Mouse (Mus musculus): ENCODE data around the gene Lrp1. TPM values are rescaled to one million over a fixed set of nuclear protein-coding genes. Genes with fewer than 3 reads are reported as not detected.

The Lrp1 gene
- polyA plus RNA-seq, 1 experiment from 2014 or later = 42.6 TPM

GRCm38 (mm10) chr10:127591514-127591913 lies 29.4 kb downstream of the Lrp1 start:
- peaks cover 13% of the 10 kb centered on the region for H3K4me1 ChIP-seq (replicated peaks; ENCODE audit: insufficient read depth, low read length)
- peaks cover 30% of the 10 kb centered on the region; the same call in 1 of the 2 replicates for H3K36me3 ChIP-seq (ENCODE audit: insufficient read depth, low read length)
- ATAC-seq (replicated peaks; ENCODE audit: low FRiP score, low read depth) = 0 out of 2 replicates have a peak, but pooled peaks have one; percentile 10
- DNase-seq (ENCODE audit: low spot score) = no peak
- no peaks in the 10 kb centered on the region for H3K9me3 ChIP-seq (replicated peaks; ENCODE audit: low read length)
- 0 out of 2 replicates have a peak overlapping the region, but pooled peaks have one; percentile 1 for H3K27ac ChIP-seq
- TF ChIP-seq CTCF (IDR thresholded peaks at IDR 0.05; ENCODE audit: low read depth) = no peak
- no peaks in the 10 kb centered on the region for H3K27me3 ChIP-seq (ENCODE audit: insufficient read depth, low read length)
- H3K9ac ChIP-seq (ENCODE audit: low read depth, low read length) = no peak overlapping the region
- H3K4me3 ChIP-seq (replicated peaks; ENCODE audit: low read depth, low read length) = no peak overlapping the region
- WGBS = 37% methylated on average over 7 of the region's 7 CpGs
- no peak overlapping the region for H3K4me2 ChIP-seq (ENCODE audit: low read length)

GRCm38 (mm10) chr10:127590831-127591451 lies 30.0 kb downstream of the Lrp1 start:
- Histone ChIP-seq H3K4me3 (replicated peaks; ENCODE audit: low read depth, low read length) (no peak overlapping the region), H3K9me3 (replicated peaks; ENCODE audit: low read length) (no peaks in the 10 kb centered on the region), H3K4me1 (replicated peaks; ENCODE audit: insufficient read depth, low read length) (peaks cover 7% of the 10 kb centered on the region; the same call in 1 of the 2 replicates), H3K36me3 (ENCODE audit: insufficient read depth, low read length) (peaks cover 30% of the 10 kb centered on the region; the same call in 1 of the 2 replicates), H3K4me2 (ENCODE audit: low read length) (no peak overlapping the region), H3K9ac (ENCODE audit: low read depth, low read length) (no peak overlapping the region), H3K27ac (no peak overlapping the region), H3K27me3 (ENCODE audit: insufficient read depth, low read length) (no peaks in the 10 kb centered on the region)
- TF ChIP-seq CTCF (IDR thresholded peaks at IDR 0.05; ENCODE audit: low read depth) = no peak
- DNase-seq (ENCODE audit: low spot score) (no peak), ATAC-seq (replicated peaks; ENCODE audit: low FRiP score, low read depth) (no peak)
- 76% methylated on average over 7 of the region's 7 CpGs for WGBS

- Histone ChIP-seq H3K27me3 (ENCODE audit: insufficient read depth, low read length) (no peaks in the 10 kb centered on the region), H3K9ac (ENCODE audit: low read depth, low read length) (no peak overlapping the region), H3K4me3 (replicated peaks; ENCODE audit: low read depth, low read length) (no peak overlapping the region), H3K4me2 (ENCODE audit: low read length) (no peak overlapping the region), H3K9me3 (replicated peaks; ENCODE audit: low read length) (no peaks in the 10 kb centered on the region), H3K27ac (no peak overlapping the region), H3K36me3 (ENCODE audit: insufficient read depth, low read length) (peaks cover 30% of the 10 kb centered on the region; the same call in 1 of the 2 replicates), H3K4me1 (replicated peaks; ENCODE audit: insufficient read depth, low read length) (0 out of 2 replicates have a peak, but pooled peaks cover 7% of the 10 kb centered on the region)
- ATAC-seq (replicated peaks; ENCODE audit: low FRiP score, low read depth) (no peak), DNase-seq (ENCODE audit: low spot score) (no peak)
- 89% methylated on average over 12 of the region's 12 CpGs for WGBS
- no peak for TF ChIP-seq CTCF (IDR thresholded peaks at IDR 0.05; ENCODE audit: low read depth)
Observed at GRCm38 (mm10) chr10:127590256-127590655, 30.7 kb downstream of the Lrp1 start.

- Histone ChIP-seq H3K9me3 (replicated peaks; ENCODE audit: low read length) (no peaks in the 10 kb centered on the region), H3K36me3 (ENCODE audit: insufficient read depth, low read length) (peaks cover 24% of the 10 kb centered on the region; the same call in 1 of the 2 replicates), H3K4me3 (replicated peaks; ENCODE audit: low read depth, low read length) (no peak overlapping the region), H3K9ac (ENCODE audit: low read depth, low read length) (no peak overlapping the region), H3K27me3 (ENCODE audit: insufficient read depth, low read length) (no peaks in the 10 kb centered on the region), H3K27ac (no peak overlapping the region), H3K4me1 (replicated peaks; ENCODE audit: insufficient read depth, low read length) (0 out of 2 replicates have a peak, but pooled peaks cover 2% of the 10 kb centered on the region), H3K4me2 (ENCODE audit: low read length) (no peak overlapping the region)
- no peak for TF ChIP-seq CTCF (IDR thresholded peaks at IDR 0.05; ENCODE audit: low read depth)
- 90% methylated on average over 8 of the region's 8 CpGs for WGBS
- no peak for DNase-seq (ENCODE audit: low spot score)
- ATAC-seq (replicated peaks; ENCODE audit: low FRiP score, low read depth) = no peak
Observed at GRCm38 (mm10) chr10:127587776-127588175, 33.2 kb downstream of the Lrp1 start.

GRCm38 (mm10) chr10:127586209-127586608 lies 34.7 kb downstream of the Lrp1 start:
- no peak overlapping the region for H3K27ac ChIP-seq
- ATAC-seq (replicated peaks; ENCODE audit: low FRiP score, low read depth) (no peak), DNase-seq (ENCODE audit: low spot score) (no peak)
- H3K4me1 ChIP-seq (replicated peaks; ENCODE audit: insufficient read depth, low read length) = 0 out of 2 replicates have a peak, but pooled peaks cover under 1% of the 10 kb centered on the region
- no peak for TF ChIP-seq CTCF (IDR thresholded peaks at IDR 0.05; ENCODE audit: low read depth)
- H3K27me3 ChIP-seq (ENCODE audit: insufficient read depth, low read length) = no peaks in the 10 kb centered on the region
- peaks cover 18% of the 10 kb centered on the region; the same call in 1 of the 2 replicates for H3K36me3 ChIP-seq (ENCODE audit: insufficient read depth, low read length)
- H3K9ac ChIP-seq (ENCODE audit: low read depth, low read length) = no peak overlapping the region
- 69% methylated on average over 4 of the region's 4 CpGs for WGBS
- H3K9me3 ChIP-seq (replicated peaks; ENCODE audit: low read length) = no peaks in the 10 kb centered on the region
- H3K4me2 ChIP-seq (ENCODE audit: low read length) = no peak overlapping the region
- no peak overlapping the region for H3K4me3 ChIP-seq (replicated peaks; ENCODE audit: low read depth, low read length)

- Histone ChIP-seq H3K4me3 (replicated peaks; ENCODE audit: low read depth, low read length) (no peak overlapping the region), H3K9me3 (replicated peaks; ENCODE audit: low read length) (no peaks in the 10 kb centered on the region), H3K4me1 (replicated peaks; ENCODE audit: insufficient read depth, low read length) (no peaks in the 10 kb centered on the region), H3K27ac (no peak overlapping the region), H3K36me3 (ENCODE audit: insufficient read depth, low read length) (peaks cover 14% of the 10 kb centered on the region; the same call in 1 of the 2 replicates), H3K27me3 (ENCODE audit: insufficient read depth, low read length) (no peaks in the 10 kb centered on the region), H3K9ac (ENCODE audit: low read depth, low read length) (no peak overlapping the region), H3K4me2 (ENCODE audit: low read length) (no peak overlapping the region)
- DNase-seq (ENCODE audit: low spot score) (no peak), ATAC-seq (replicated peaks; ENCODE audit: low FRiP score, low read depth) (no peak)
- WGBS = 83% methylated on average over 2 of the region's 2 CpGs
- TF ChIP-seq CTCF (IDR thresholded peaks at IDR 0.05; ENCODE audit: low read depth) = no peak
Observed at GRCm38 (mm10) chr10:127585598-127585997, 35.4 kb downstream of the Lrp1 start.
